Mouse (Mus musculus): ENCODE data around the gene Cdk6. TPM values are rescaled to one million over a fixed set of nuclear protein-coding genes. Genes with fewer than 3 reads are reported as not detected.
A peak's percentile ranks its signal among the peaks of the same experiment; 100 is the strongest.

Cdk6 gene
- polyA plus RNA-seq, 1 experiment from 2014 or later = 15.3 TPM

DNA sequence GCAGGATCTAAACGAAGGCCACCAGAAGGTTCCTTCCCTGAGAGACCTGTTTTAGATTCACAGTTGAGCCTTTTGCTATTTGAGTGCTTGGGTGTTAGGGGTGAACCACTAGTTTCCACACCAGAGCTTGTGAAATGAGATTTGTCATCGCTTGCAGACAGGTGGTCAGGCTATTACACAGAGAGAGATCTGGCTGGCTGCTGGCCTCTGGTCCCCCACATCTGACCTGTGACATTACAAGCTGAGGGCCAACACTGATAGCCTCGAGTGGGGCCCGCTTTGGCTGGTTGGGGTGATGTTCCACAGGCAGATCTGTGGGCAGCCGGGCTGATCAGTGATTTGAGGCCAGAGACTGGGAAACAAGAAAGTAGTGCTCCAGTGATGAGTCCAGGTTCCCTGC, 150.6 kb downstream of the Cdk6 start:
- H3K4me1 ChIP-seq (ENCODE audit: control insufficient read depth, insufficient read depth, low read length) = no peaks in the 10 kb centered on the region
- no peak overlapping the region for H3K9ac ChIP-seq (ENCODE audit: low read length)
- no peak overlapping the region for H3K4me3 ChIP-seq (ENCODE audit: low read depth, low read length)
- 88% methylated on average over 5 of the region's 5 CpGs for WGBS
- no peak overlapping the region for H3K4me2 ChIP-seq
- DNase-seq (ENCODE audit: low spot score, missing footprints) = peak; percentile 66
- ATAC-seq (ENCODE audit: low FRiP score) = no peak
- H3K36me3 ChIP-seq (ENCODE audit: control insufficient read depth, insufficient read depth, low read length) = no peaks in the 10 kb centered on the region
- H3K27me3 ChIP-seq (ENCODE audit: control insufficient read depth, insufficient read depth, low read length) = no peaks in the 10 kb centered on the region
- no peak overlapping the region for H3K27ac ChIP-seq (ENCODE audit: low read depth, low read length)
- H3K9me3 ChIP-seq (ENCODE audit: control insufficient read depth, low read length) = no peaks in the 10 kb centered on the region

DNA sequence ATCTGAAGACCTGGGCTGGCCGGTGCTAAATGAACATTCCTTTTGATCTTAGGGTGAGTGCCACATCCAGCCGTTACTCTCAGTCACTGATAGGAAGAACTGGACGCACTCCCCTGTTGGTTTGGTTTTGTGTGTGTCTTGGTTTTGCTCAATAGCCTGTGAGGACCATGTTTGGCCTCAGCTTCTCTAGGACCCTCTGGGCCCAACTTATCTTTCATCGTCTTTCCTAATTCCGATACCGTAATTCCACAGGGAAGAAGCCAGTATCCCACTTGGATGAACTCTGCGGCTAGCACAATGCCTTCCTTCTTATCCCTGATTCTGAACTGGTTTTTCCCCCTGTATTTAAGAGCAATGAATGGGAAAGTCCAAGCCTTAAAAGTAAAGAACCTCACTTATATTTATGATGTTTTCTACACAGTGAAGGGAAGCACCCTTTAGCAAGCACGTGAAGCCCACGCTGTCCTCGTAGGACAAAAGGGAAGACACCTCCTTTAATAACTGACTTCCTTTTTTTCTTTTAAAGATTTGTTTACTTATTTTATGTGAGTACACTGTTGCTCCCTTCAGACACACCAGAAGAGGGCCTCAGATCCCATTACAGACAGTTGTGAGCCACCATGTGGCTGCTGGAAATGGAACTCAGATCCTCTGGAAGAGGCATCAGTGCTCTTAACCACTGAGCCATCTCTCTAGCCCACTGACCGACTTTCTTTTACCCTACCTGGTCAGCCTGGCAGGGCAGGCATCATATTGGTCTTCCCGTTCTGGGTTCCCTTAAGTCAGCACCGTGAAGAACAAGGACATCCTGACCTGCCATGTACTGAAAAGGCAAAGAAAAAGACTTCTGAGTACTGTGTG, 151.7 kb downstream of the Cdk6 start:
- Histone ChIP-seq H3K4me2 (no peak overlapping the region), H3K9ac (ENCODE audit: low read length) (no peak overlapping the region), H3K36me3 (ENCODE audit: control insufficient read depth, insufficient read depth, low read length) (no peaks in the 10 kb centered on the region), H3K27ac (ENCODE audit: low read depth, low read length) (no peak overlapping the region), H3K4me3 (ENCODE audit: low read depth, low read length) (no peak overlapping the region), H3K9me3 (ENCODE audit: control insufficient read depth, low read length) (no peaks in the 10 kb centered on the region), H3K27me3 (ENCODE audit: control insufficient read depth, insufficient read depth, low read length) (no peaks in the 10 kb centered on the region), H3K4me1 (ENCODE audit: control insufficient read depth, insufficient read depth, low read length) (no peaks in the 10 kb centered on the region)
- DNase-seq (ENCODE audit: low spot score, missing footprints) (peak; percentile 65), ATAC-seq (ENCODE audit: low FRiP score) (no peak)
- WGBS = 94% methylated on average over 13 of the region's 13 CpGs

DNA sequence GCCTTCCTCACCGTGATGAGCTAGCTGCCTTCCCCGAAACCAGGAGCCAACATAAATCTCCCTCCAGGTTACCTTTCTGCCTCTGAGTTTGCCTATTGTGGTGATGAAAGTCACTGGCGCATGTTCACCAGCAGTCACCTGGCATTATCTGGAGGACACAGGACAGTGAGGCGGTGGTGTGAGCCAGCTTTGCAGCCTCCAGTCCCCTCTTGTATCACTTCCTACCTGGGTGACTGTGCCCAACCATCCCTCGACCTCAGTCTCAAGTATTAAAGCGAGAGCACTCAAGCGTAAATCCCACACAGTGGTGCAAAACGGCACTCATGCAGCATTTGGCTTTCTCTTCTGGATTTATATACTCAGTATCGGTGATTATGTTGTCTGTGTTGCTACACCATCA, 152.7 kb downstream of the Cdk6 start:
- 87% methylated on average over 9 of the region's 9 CpGs for WGBS
- Histone ChIP-seq H3K9me3 (ENCODE audit: control insufficient read depth, low read length) (no peaks in the 10 kb centered on the region), H3K9ac (ENCODE audit: low read length) (no peak overlapping the region), H3K27ac (ENCODE audit: low read depth, low read length) (no peak overlapping the region), H3K27me3 (ENCODE audit: control insufficient read depth, insufficient read depth, low read length) (no peaks in the 10 kb centered on the region), H3K4me1 (ENCODE audit: control insufficient read depth, insufficient read depth, low read length) (no peaks in the 10 kb centered on the region), H3K4me3 (ENCODE audit: low read depth, low read length) (no peak overlapping the region), H3K4me2 (no peak overlapping the region), H3K36me3 (ENCODE audit: control insufficient read depth, insufficient read depth, low read length) (no peaks in the 10 kb centered on the region)
- DNase-seq (ENCODE audit: low spot score, missing footprints) (no peak), ATAC-seq (ENCODE audit: low FRiP score) (no peak)

DNA sequence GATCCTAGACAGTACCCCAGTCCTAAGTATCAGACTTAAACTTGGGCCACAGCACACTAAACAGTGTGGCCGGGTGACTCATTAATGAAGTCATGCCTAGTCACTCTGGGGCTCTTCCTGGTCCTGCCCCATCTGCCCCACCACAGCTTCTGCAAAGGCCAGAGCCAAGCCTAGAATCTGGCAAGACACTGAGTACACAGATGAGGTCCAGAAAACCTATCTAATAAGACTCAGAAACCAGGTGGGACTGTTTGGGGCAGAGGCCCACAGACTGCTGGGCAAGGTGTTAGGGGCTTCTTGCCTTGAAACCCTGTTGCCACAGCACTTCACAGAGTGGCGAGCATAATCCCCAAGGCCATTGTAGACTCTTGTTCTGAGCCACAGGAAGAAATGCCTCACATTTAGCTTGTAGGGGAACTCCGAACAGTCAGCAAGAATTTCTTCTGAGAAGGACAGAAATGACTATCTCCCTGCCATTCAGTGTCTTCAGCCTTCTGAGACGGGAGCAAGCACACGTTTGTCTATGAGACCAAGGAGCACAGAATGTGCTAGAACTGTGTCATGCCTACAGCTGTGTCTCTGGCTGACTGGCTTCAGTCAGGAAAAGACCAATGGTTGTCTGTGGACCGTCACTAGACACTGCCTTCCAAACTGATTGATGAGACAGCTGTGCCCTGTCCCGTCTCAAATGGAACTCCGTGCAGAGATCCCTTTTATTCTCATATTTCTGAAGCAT, 153.3 kb downstream of the Cdk6 start:
- Histone ChIP-seq H3K36me3 (ENCODE audit: control insufficient read depth, insufficient read depth, low read length) (no peaks in the 10 kb centered on the region), H3K9me3 (ENCODE audit: control insufficient read depth, low read length) (no peaks in the 10 kb centered on the region), H3K9ac (ENCODE audit: low read length) (no peak overlapping the region), H3K27ac (ENCODE audit: low read depth, low read length) (no peak overlapping the region), H3K27me3 (ENCODE audit: control insufficient read depth, insufficient read depth, low read length) (no peaks in the 10 kb centered on the region), H3K4me3 (ENCODE audit: low read depth, low read length) (no peak overlapping the region), H3K4me2 (no peak overlapping the region), H3K4me1 (ENCODE audit: control insufficient read depth, insufficient read depth, low read length) (no peaks in the 10 kb centered on the region)
- 89% methylated on average over 8 of the region's 8 CpGs for WGBS
- ATAC-seq (ENCODE audit: low FRiP score) (no peak), DNase-seq (ENCODE audit: low spot score, missing footprints) (peak; percentile 8)

DNA sequence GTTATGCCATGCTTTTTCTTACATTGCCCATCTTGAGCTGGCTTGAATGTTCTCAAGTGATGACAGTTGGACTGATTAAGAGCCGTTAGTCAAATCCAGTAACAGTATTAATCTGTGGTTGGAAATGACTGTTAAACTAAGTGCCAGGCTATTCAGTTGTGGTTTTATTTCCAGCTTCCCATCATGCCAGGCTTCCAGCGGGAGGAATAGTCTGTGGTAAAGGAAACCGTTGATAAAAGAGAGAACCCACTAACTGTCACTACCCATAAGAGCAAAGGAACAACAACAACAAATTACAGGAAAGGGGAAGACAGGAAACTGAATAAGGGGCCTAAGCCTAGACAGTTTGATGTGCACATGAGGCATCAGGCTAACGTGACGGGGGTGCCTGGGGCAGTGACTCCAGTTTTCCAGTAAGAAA, 156.2 kb downstream of the Cdk6 start:
- no peaks in the 10 kb centered on the region for H3K27me3 ChIP-seq (ENCODE audit: control insufficient read depth, insufficient read depth, low read length)
- H3K9me3 ChIP-seq (ENCODE audit: control insufficient read depth, low read length) = no peaks in the 10 kb centered on the region
- no peaks in the 10 kb centered on the region for H3K4me1 ChIP-seq (ENCODE audit: control insufficient read depth, insufficient read depth, low read length)
- 87% methylated on average over 5 of the region's 5 CpGs for WGBS
- H3K4me3 ChIP-seq (ENCODE audit: low read depth, low read length) = no peak overlapping the region
- no peaks in the 10 kb centered on the region for H3K36me3 ChIP-seq (ENCODE audit: control insufficient read depth, insufficient read depth, low read length)
- no peak overlapping the region for H3K27ac ChIP-seq (ENCODE audit: low read depth, low read length)
- no peak overlapping the region for H3K4me2 ChIP-seq
- H3K9ac ChIP-seq (ENCODE audit: low read length) = no peak overlapping the region
- no peak for ATAC-seq (ENCODE audit: low FRiP score)
- peak; percentile 41 for DNase-seq (ENCODE audit: low spot score, missing footprints)

DNA sequence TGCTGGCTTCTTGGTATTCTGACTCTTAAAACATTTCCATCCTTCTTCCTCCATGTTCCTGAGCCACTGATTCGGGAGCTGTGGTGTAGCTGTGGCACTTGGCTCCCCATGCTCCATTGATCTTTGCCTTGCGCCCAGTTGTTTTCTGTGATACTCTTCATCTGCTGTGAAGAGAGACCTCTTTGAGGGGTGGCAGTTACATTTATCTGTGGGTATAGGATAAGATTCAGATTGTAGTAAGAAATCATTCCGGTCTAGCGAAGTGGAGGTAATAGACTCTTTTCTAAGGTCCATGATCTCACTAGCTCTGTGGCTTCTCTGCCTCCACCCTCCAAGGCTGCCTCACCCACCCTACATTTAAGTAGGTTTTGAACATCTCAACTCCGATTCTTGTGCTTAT, 159.0 kb downstream of the Cdk6 start:
- DNase-seq (ENCODE audit: low spot score, missing footprints) = peak; percentile 26
- H3K9me3 ChIP-seq (ENCODE audit: control insufficient read depth, low read length) = no peaks in the 10 kb centered on the region
- ATAC-seq (ENCODE audit: low FRiP score) = no peak
- no peak overlapping the region for H3K4me2 ChIP-seq
- no peak overlapping the region for H3K4me3 ChIP-seq (ENCODE audit: low read depth, low read length)
- 87% methylated on average over 5 of the region's 5 CpGs for WGBS
- H3K27me3 ChIP-seq (ENCODE audit: control insufficient read depth, insufficient read depth, low read length) = no peaks in the 10 kb centered on the region
- no peaks in the 10 kb centered on the region for H3K36me3 ChIP-seq (ENCODE audit: control insufficient read depth, insufficient read depth, low read length)
- H3K9ac ChIP-seq (ENCODE audit: low read length) = no peak overlapping the region
- H3K4me1 ChIP-seq (ENCODE audit: control insufficient read depth, insufficient read depth, low read length) = no peaks in the 10 kb centered on the region
- H3K27ac ChIP-seq (ENCODE audit: low read depth, low read length) = no peak overlapping the region

DNA sequence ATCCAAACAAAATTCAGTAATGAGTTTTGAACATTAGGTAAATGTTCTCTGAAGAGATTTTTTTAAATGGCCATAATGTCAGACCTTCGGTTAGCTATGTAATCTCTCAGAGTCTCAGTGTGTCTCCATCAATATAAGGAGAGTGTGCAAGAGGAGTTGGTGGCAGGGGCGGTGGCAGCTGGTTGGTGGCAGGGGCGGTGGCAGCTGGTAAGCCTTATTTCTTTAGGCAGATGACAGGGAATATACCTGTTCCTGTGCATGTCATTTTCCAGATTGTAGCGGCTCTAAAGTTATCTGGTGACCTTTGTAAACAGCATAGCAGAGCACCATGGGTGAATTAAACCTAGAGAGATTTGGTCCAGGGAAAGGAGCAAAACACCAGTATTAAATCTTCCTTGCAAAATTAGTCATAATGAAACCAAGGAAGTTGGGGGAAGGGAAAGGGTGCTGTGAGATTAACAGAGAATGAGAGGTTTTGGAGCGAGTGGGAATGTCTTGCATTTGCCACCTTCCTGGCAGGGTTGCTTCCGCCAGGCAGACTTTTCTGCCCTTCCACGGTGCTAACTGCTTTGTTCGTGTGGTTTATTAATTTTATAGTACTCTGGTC, 159.8 kb downstream of the Cdk6 start:
- H3K4me1 ChIP-seq (ENCODE audit: control insufficient read depth, insufficient read depth, low read length) = no peaks in the 10 kb centered on the region
- 84% methylated on average over 8 of the region's 8 CpGs for WGBS
- H3K4me2 ChIP-seq = no peak overlapping the region
- DNase-seq (ENCODE audit: low spot score, missing footprints) (no peak), ATAC-seq (ENCODE audit: low FRiP score) (no peak)
- no peak overlapping the region for H3K27ac ChIP-seq (ENCODE audit: low read depth, low read length)
- H3K9ac ChIP-seq (ENCODE audit: low read length) = no peak overlapping the region
- H3K36me3 ChIP-seq (ENCODE audit: control insufficient read depth, insufficient read depth, low read length) = no peaks in the 10 kb centered on the region
- H3K9me3 ChIP-seq (ENCODE audit: control insufficient read depth, low read length) = no peaks in the 10 kb centered on the region
- H3K27me3 ChIP-seq (ENCODE audit: control insufficient read depth, insufficient read depth, low read length) = no peaks in the 10 kb centered on the region
- H3K4me3 ChIP-seq (ENCODE audit: low read depth, low read length) = no peak overlapping the region

DNA sequence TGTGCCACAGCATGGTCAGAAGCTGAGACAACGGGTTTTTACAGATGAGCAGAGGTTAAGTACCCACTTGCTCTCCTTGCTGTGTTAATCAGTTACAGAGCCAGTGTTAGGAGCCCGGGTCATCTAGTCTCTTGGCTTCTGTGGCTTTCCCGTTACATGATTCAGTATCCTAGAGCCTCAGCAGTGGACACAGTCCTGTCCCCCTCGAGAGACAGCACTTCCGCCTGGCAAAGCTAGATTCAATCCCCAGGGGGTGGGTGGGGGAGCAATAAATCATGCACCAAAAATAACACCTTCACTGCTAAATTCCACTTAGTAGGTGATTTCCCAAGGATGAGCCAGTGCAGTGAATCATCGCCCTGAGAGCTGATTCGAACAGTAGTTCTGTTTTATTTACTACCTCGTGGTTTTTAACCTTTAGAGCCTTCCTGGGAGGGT, 160.3 kb downstream of the Cdk6 start:
- no peak for ATAC-seq (ENCODE audit: low FRiP score)
- H3K9me3 ChIP-seq (ENCODE audit: control insufficient read depth, low read length) = no peaks in the 10 kb centered on the region
- peak; percentile 28 for DNase-seq (ENCODE audit: low spot score, missing footprints)
- no peak overlapping the region for H3K27ac ChIP-seq (ENCODE audit: low read depth, low read length)
- no peaks in the 10 kb centered on the region for H3K27me3 ChIP-seq (ENCODE audit: control insufficient read depth, insufficient read depth, low read length)
- H3K9ac ChIP-seq (ENCODE audit: low read length) = no peak overlapping the region
- H3K4me1 ChIP-seq (ENCODE audit: control insufficient read depth, insufficient read depth, low read length) = no peaks in the 10 kb centered on the region
- no peak overlapping the region for H3K4me2 ChIP-seq
- no peak overlapping the region for H3K4me3 ChIP-seq (ENCODE audit: low read depth, low read length)
- no peaks in the 10 kb centered on the region for H3K36me3 ChIP-seq (ENCODE audit: control insufficient read depth, insufficient read depth, low read length)
- WGBS = 64% methylated on average over 8 of the region's 8 CpGs
